Mouse (Mus musculus): ENCODE measurements at regions not wholly inside any gene's neighbourhood (a gene's known extent, or its start where the extent isn't known, plus 50 kb on each side); places are given as distances from the start of the nearest gene placed in this dataset.

- TF ChIP-seq CTCF (IDR thresholded peaks at IDR 0.05; ENCODE audit: low read depth) (no peak), EP300 (IDR thresholded peaks at IDR 0.05; ENCODE audit: low read depth) (no peak)
Observed at GRCm38 (mm10) chr4:35362176-35362575, 136.2 kb upstream of the C9orf72 start.
